Mouse (Mus musculus): ENCODE measurements around the gene Tfap2a. TPM values are rescaled to one million over a fixed set of nuclear protein-coding genes. Genes with fewer than 3 reads are reported as not detected.
A peak's percentile ranks its signal among the peaks of the same experiment; 100 is the strongest.

Tfap2a gene
- polyA plus RNA-seq, 1 experiment from 2014 or later: 3.4 TPM

DNA sequence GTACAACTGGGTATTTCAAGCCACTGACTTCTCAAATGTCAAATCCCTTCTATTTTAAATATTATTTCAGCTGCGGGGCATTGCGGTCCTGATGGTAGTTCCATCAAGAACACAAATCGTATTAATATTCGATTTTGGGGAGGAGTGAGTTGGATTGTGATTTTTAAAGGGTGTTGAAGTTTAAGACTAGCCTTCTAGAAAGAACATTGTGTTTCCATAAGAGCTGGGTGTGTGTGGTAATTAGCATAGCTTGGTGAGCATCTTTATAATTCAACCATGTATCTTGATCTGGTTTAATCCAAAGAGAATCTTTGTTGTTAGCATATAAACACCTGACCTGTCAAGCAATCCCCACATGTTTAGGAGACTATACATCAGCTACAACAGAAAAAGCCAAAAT, 24.9 kb downstream of the Tfap2a start:
- H3K4me2 ChIP-seq (replicated peaks; ENCODE audit: low read depth): no peak overlapping the region
- H3K4me3 ChIP-seq (ENCODE audit: low read depth, low read length): no peak overlapping the region
- no peak overlapping the region for H3K9ac ChIP-seq (ENCODE audit: low read length)
- H3K27ac ChIP-seq (replicated peaks): no peak overlapping the region
- WGBS: 15% methylated on average over 4 of the region's 4 CpGs
- ATAC-seq (ENCODE audit: low FRiP score, low TSS enrichment): no peak
- no peaks in the 10 kb centered on the region for H3K9me3 ChIP-seq (ENCODE audit: control insufficient read depth, low read length)
- TF ChIP-seq EP300 (optimal IDR thresholded peaks at IDR 0.05) (no peak), CTCF (IDR thresholded peaks at IDR 0.05; ENCODE audit: low read depth) (no peak)
- DNase-seq (ENCODE audit: low spot score): no peak
- H3K27me3 ChIP-seq (ENCODE audit: control insufficient read depth, insufficient read depth, low read length): peaks cover 10% of the 10 kb centered on the region; the same call in 1 of the 2 replicates
- no peaks in the 10 kb centered on the region for H3K4me1 ChIP-seq (replicated peaks; ENCODE audit: control insufficient read depth, insufficient read depth)
- no peaks in the 10 kb centered on the region for H3K36me3 ChIP-seq (ENCODE audit: control insufficient read depth, insufficient read depth, low read length)

GRCm38 (mm10) chr13:40712526-40712832, 25.7 kb downstream of the Tfap2a start:
- Histone ChIP-seq H3K9ac (ENCODE audit: low read length) (no peak overlapping the region), H3K4me3 (ENCODE audit: low read depth, low read length) (no peak overlapping the region), H3K9me3 (ENCODE audit: control insufficient read depth, low read length) (no peaks in the 10 kb centered on the region), H3K36me3 (ENCODE audit: control insufficient read depth, insufficient read depth, low read length) (no peaks in the 10 kb centered on the region), H3K4me1 (replicated peaks; ENCODE audit: control insufficient read depth, insufficient read depth) (no peaks in the 10 kb centered on the region), H3K4me2 (replicated peaks; ENCODE audit: low read depth) (no peak overlapping the region), H3K27ac (replicated peaks) (no peak overlapping the region), H3K27me3 (ENCODE audit: control insufficient read depth, insufficient read depth, low read length) (peaks cover 10% of the 10 kb centered on the region; the same call in 1 of the 2 replicates)
- WGBS: 18% methylated on average over 4 of the region's 4 CpGs
- ATAC-seq (ENCODE audit: low FRiP score, low TSS enrichment) (no peak), DNase-seq (ENCODE audit: low spot score) (no peak)
- TF ChIP-seq CTCF (IDR thresholded peaks at IDR 0.05; ENCODE audit: low read depth) (no peak), EP300 (optimal IDR thresholded peaks at IDR 0.05) (no peak)

- no peaks in the 10 kb centered on the region for H3K36me3 ChIP-seq (ENCODE audit: control insufficient read depth, insufficient read depth, low read length)
- no peak for TF ChIP-seq CTCF (IDR thresholded peaks at IDR 0.05; ENCODE audit: low read depth)
- no peak for TF ChIP-seq EP300 (optimal IDR thresholded peaks at IDR 0.05)
- DNase-seq (ENCODE audit: low spot score): no peak
- no peak for ATAC-seq (ENCODE audit: low FRiP score, low TSS enrichment)
- no peaks in the 10 kb centered on the region for H3K4me1 ChIP-seq (replicated peaks; ENCODE audit: control insufficient read depth, insufficient read depth)
- no peaks in the 10 kb centered on the region for H3K9me3 ChIP-seq (ENCODE audit: control insufficient read depth, low read length)
- H3K4me2 ChIP-seq (replicated peaks; ENCODE audit: low read depth): no peak overlapping the region
- 6% methylated on average over 7 of the region's 7 CpGs for WGBS
- peaks cover 10% of the 10 kb centered on the region; the same call in 1 of the 2 replicates for H3K27me3 ChIP-seq (ENCODE audit: control insufficient read depth, insufficient read depth, low read length)
- no peak overlapping the region for H3K4me3 ChIP-seq (ENCODE audit: low read depth, low read length)
- no peak overlapping the region for H3K9ac ChIP-seq (ENCODE audit: low read length)
- no peak overlapping the region for H3K27ac ChIP-seq (replicated peaks)
Observed at GRCm38 (mm10) chr13:40711661-40712525, 26.3 kb downstream of the Tfap2a start.

DNA sequence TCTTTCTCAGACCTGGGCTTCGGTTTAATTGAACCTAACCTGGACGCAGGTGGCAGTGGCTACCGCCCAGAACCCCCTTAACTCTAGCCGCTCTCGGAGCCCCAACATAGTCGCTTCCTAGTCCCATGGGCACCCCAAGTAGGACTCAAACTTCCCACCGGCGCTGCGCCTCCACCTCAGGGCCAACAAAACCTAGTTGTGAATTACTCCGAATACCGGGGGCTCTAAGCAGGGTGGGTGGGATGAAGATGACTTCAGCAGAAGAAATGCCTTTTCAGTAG, 28.2 kb downstream of the Tfap2a start:
- no peak overlapping the region for H3K27ac ChIP-seq (replicated peaks)
- no peaks in the 10 kb centered on the region for H3K4me1 ChIP-seq (replicated peaks; ENCODE audit: control insufficient read depth, insufficient read depth)
- H3K27me3 ChIP-seq (ENCODE audit: control insufficient read depth, insufficient read depth, low read length): peaks cover 19% of the 10 kb centered on the region; the same call in 1 of the 2 replicates
- DNase-seq (ENCODE audit: low spot score) (no peak), ATAC-seq (ENCODE audit: low FRiP score, low TSS enrichment) (no peak)
- no peaks in the 10 kb centered on the region for H3K36me3 ChIP-seq (ENCODE audit: control insufficient read depth, insufficient read depth, low read length)
- 3% methylated on average over 11 of the region's 11 CpGs for WGBS
- TF ChIP-seq CTCF (IDR thresholded peaks at IDR 0.05; ENCODE audit: low read depth) (no peak), EP300 (optimal IDR thresholded peaks at IDR 0.05) (no peak)
- no peaks in the 10 kb centered on the region for H3K9me3 ChIP-seq (ENCODE audit: control insufficient read depth, low read length)
- no peak overlapping the region for H3K9ac ChIP-seq (ENCODE audit: low read length)
- no peak overlapping the region for H3K4me3 ChIP-seq (ENCODE audit: low read depth, low read length)
- H3K4me2 ChIP-seq (replicated peaks; ENCODE audit: low read depth): no peak overlapping the region

DNA sequence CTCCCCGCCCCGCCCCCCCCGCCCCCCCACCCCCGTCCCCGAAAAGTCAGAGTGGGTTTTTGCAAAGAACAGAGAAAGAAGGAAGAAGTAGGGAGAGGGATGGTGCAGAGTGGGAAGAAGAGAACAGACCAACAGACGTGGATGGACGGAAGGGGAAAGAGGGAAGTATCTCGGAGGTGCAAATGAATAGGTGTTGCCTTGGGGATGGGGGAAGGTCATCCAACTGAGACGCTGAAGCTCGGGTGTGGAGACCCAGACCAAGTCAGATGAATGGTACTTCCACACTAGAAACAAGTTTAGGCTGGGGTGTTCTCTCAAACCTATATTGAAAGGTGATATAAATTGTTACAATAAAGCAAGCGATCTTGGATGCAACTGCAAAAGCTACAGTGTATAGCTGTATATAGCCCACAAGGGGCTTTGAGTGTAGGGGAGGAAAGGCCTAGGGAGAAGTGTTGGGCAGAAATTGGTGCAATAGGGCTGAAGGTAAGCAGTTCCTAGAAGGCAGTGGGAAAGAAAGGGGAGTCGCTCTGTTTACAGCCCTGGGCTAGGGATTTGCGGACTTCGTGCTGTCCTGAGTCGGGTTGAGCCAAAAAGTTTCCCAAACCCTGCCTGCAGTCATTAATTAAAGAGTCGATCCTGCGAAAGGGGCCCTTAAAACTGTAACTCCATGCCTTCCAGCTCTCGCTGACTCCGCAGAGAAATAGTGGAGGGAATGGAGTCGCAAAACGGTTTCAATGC, 28.7 kb downstream of the Tfap2a start:
- TF ChIP-seq EP300 (optimal IDR thresholded peaks at IDR 0.05) (no peak), CTCF (IDR thresholded peaks at IDR 0.05; ENCODE audit: low read depth) (no peak)
- no peak overlapping the region for H3K4me2 ChIP-seq (replicated peaks; ENCODE audit: low read depth)

GRCm38 (mm10) chr13:40708913-40709312, 29.3 kb downstream of the Tfap2a start:
- H3K9ac ChIP-seq (ENCODE audit: low read length): no peak overlapping the region
- TF ChIP-seq CTCF (IDR thresholded peaks at IDR 0.05; ENCODE audit: low read depth) (no peak), EP300 (optimal IDR thresholded peaks at IDR 0.05) (no peak)
- 1% methylated on average over 26 of the region's 26 CpGs for WGBS
- no peaks in the 10 kb centered on the region for H3K4me1 ChIP-seq (replicated peaks; ENCODE audit: control insufficient read depth, insufficient read depth)
- H3K9me3 ChIP-seq (ENCODE audit: control insufficient read depth, low read length): no peaks in the 10 kb centered on the region
- ATAC-seq (ENCODE audit: low FRiP score, low TSS enrichment) (no peak), DNase-seq (ENCODE audit: low spot score) (no peak)
- 0 out of 2 replicates have a peak overlapping the region, but pooled peaks have one; percentile 11 for H3K4me2 ChIP-seq (replicated peaks; ENCODE audit: low read depth)
- no peak overlapping the region for H3K4me3 ChIP-seq (ENCODE audit: low read depth, low read length)
- peaks cover 29% of the 10 kb centered on the region; the same call in 1 of the 2 replicates for H3K27me3 ChIP-seq (ENCODE audit: control insufficient read depth, insufficient read depth, low read length)
- no peaks in the 10 kb centered on the region for H3K36me3 ChIP-seq (ENCODE audit: control insufficient read depth, insufficient read depth, low read length)
- H3K27ac ChIP-seq (replicated peaks): no peak overlapping the region

More for the DNA sequence above, 28.7 kb downstream of the Tfap2a start:
- Histone ChIP-seq H3K27ac (replicated peaks) (no peak overlapping the region), H3K9ac (ENCODE audit: low read length) (no peak overlapping the region), H3K36me3 (ENCODE audit: control insufficient read depth, insufficient read depth, low read length) (no peaks in the 10 kb centered on the region), H3K4me3 (ENCODE audit: low read depth, low read length) (no peak overlapping the region), H3K9me3 (ENCODE audit: control insufficient read depth, low read length) (no peaks in the 10 kb centered on the region), H3K4me1 (replicated peaks; ENCODE audit: control insufficient read depth, insufficient read depth) (no peaks in the 10 kb centered on the region), H3K27me3 (ENCODE audit: control insufficient read depth, insufficient read depth, low read length) (peaks cover 24% of the 10 kb centered on the region; the same call in 1 of the 2 replicates)
- WGBS: 4% methylated on average over 21 of the region's 21 CpGs
- DNase-seq (ENCODE audit: low spot score) (no peak), ATAC-seq (ENCODE audit: low FRiP score, low TSS enrichment) (no peak)

Data from stomach, postnatal 0 days (tissue).